Mouse (Mus musculus) gastrocnemius, adult 18-20 months (tissue): ENCODE measurements at regions not wholly inside any gene's neighbourhood (a gene's known extent, or its start where the extent isn't known, plus 50 kb on each side); places are given as distances from the start of the nearest gene placed in this dataset.
A peak's percentile ranks its signal among the peaks of the same experiment; 100 is the strongest.

Experiments
- DNase-seq: peaks from one replicate; pipeline ENCODE4 v3.0.0; 2021; ENCODE audit warnings: low spot score

GRCm38 (mm10) chr10:113034356-113034755, 105.6 kb upstream of the Atxn7l3b start:
- DNase-seq = no peak

- DNase-seq = no peak
These were observed 104.1 kb upstream of the Atxn7l3b start for GRCm38 (mm10) chr10:113032870-113033269.

- DNase-seq = peak; percentile 2
These were observed 98.5 kb upstream of the Atxn7l3b start for GRCm38 (mm10) chr10:113027300-113027699.

GRCm38 (mm10) chr10:113024633-113025032, 95.8 kb upstream of the Atxn7l3b start:
- no peak for DNase-seq

- no peak for DNase-seq
These were observed 80.3 kb upstream of the Atxn7l3b start for GRCm38 (mm10) chr10:113009124-113009523.

GRCm38 (mm10) chr10:112990720-112991119, 61.9 kb upstream of the Atxn7l3b start:
- DNase-seq = no peak

- no peak for DNase-seq
These were observed 53.9 kb upstream of the Atxn7l3b start for GRCm38 (mm10) chr10:112982697-112983096.
